Mouse (Mus musculus) small intestine, adult 2 months (tissue): Measurements from ENCODE around the gene Cyp4f39.

Experiments
- CTCF ChIP-seq: fragments of 200-500 bp; IDR thresholded peaks from 2 replicates; pipeline ENCODE4 v1.5.1; 2012; ENCODE audit warnings: low read depth, mild to moderate bottlenecking, control low read depth, inconsistent platforms, low read length, moderate library complexity, mixed read lengths; ENCODE audit not compliant: insufficient replicate concordance, insufficient read length; ENCODE audit errors: extremely low read depth
- POLR2A ChIP-seq: fragments of 200-500 bp; IDR thresholded peaks from 2 replicates; pipeline ENCODE4 v1.6.1; 2012; ENCODE audit warnings: low read depth, mild to moderate bottlenecking, control low read depth, inconsistent platforms, low read length, moderate library complexity

GRCm38 (mm10) chr17:32443245-32443644 is 9.3 kb upstream of the Cyp4f39 start:
- TF ChIP-seq POLR2A, result no peak
- TF ChIP-seq CTCF, result no peak
